Mouse (Mus musculus): ENCODE data around the gene Sbno2.

Gene Sbno2

DNA sequence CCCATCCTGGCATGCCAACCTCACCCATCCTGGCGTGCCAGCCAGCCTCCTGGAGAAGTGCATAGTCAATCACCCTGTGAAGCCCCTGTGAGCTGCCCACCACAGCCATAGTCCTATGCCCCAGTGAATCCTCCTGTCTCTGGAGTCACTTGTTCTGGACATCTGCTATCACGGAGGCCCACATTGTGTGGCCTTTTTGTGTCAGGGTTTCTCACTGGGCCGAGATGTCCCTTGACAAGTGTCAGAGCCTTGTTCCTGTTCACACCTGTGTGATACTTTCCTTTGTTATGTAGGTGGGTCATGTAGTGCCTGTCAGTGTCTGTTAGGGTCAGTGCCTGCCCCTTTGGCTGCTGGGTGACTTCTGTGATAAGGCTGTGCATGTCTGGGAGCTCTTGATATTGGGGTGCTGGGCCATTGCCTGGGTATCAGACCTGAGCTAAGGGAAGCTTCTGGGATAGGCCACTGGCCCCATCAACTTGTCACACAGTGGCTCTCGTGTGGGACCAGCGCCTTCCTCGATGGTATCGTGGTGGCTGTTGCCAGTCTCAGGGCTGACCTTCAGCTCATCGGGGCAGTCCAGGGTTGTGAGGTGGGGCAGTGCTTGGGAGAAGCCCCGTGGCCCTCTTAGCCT lies 18.7 kb upstream of the Sbno2 start:
- DNase-seq (ENCODE audit: low read depth, low spot score) = no peak

DNA sequence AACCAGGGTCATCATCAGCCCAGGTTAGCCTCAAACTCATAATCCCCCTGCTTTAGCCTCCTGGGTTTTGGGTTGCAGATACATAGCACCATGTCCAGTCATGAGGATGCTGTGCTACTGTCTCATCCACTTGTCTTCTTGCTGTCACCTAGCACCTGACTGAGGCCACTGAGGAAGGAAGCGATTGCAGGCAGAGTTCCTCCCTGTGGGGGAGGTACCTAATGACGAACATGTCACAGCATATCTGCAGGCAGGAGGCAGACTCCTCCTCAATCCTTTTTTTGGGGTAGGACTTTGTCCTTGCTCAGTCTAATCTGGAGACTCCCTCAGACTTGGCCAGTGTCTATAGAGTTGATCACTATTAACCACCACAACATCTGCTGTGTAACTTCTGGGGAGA lies 16.3 kb upstream of the Sbno2 start:
- DNase-seq (ENCODE audit: low read depth, low spot score) = no peak

DNA sequence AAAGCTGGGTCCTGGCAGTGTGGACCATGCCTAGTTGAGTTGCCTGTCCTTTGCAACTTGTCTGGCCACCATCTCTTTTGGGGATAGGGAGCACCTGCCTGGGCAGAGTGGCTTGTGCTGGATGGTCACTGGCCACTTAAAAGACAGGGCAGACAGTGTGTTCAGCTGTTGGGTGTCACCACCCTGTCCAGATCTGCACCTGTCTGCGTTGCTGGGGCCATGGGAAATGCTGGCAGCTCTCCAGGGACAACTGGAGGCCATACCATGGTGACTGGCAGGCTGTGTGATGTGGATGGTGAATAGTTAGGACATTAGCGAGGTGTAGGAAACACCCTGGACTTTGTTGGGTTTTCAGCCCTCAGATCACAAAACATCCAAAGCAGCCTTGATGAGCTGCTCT lies 14.8 kb upstream of the Sbno2 start:
- DNase-seq (ENCODE audit: low read depth, low spot score) = peak; percentile 81

GRCm38 (mm10) chr10:80118552-80118951 lies 13.2 kb upstream of the Sbno2 start:
- DNase-seq (ENCODE audit: low read depth, low spot score) = no peak

- no peak for DNase-seq (ENCODE audit: low read depth, low spot score)
Measured at GRCm38 (mm10) chr10:80117736-80118135, 12.4 kb upstream of the Sbno2 start.

- DNase-seq (ENCODE audit: low read depth, low spot score) = peak; percentile 90
Measured at GRCm38 (mm10) chr10:80116927-80117691, 11.7 kb upstream of the Sbno2 start.

DNA sequence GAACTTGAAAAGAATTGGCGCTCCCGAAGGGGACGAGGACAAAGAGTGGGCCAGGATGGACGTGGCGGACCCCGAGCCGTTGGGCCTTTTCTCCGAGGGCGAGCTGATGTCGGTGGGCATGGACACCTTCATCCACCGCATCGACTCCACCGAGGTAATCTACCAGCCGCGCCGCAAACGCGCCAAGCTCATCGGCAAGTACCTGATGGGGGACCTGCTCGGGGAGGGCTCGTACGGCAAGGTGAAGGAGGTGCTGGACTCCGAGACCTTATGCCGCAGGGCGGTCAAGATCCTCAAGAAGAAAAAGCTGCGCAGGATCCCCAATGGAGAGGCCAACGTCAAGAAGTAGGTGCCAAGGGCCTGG lies 11.2 kb upstream of the Sbno2 start:
- no peak for DNase-seq (ENCODE audit: low read depth, low spot score)

- no peak for DNase-seq (ENCODE audit: low read depth, low spot score)
Measured at GRCm38 (mm10) chr10:80115944-80116335, 10.6 kb upstream of the Sbno2 start.

DNA sequence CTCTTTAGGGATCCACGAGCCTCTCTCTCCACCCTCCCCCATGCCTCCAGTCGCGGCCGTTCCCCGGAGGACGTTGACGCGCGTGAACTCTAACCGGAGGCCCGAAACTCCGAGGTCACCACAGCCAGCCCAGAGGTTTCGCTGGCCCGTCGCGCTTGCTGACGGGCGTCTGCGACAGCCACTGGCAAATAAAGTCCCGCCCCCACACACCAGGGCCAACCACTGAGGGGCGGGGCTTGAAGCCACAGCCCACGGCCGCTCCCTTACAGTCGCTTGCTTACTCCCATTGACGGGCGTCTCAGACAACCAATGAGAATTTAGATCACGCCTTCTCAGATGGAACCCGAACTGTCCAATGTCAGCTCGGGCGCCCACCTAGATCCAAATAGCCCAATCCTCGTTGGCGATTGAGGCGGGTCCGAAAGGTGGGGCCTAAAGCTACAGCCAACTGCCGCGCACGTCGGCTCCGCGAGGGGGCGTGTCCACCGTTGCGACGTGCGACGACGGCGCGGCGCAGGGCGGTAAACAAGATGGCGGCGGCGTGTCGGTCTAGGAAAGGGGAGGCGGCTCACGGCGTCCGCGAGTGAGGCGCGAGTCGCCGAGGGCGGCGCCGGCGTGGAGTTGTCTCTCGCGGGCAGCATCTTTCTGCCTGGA lies 10.0 kb upstream of the Sbno2 start, which contains the start of gene Stk11:
Gene Stk11 (plus strand): TSS at position 514 of the 654 bp plus-strand sequence.
- DNase-seq (ENCODE audit: low read depth, low spot score) = peak; percentile 100

DNA sequence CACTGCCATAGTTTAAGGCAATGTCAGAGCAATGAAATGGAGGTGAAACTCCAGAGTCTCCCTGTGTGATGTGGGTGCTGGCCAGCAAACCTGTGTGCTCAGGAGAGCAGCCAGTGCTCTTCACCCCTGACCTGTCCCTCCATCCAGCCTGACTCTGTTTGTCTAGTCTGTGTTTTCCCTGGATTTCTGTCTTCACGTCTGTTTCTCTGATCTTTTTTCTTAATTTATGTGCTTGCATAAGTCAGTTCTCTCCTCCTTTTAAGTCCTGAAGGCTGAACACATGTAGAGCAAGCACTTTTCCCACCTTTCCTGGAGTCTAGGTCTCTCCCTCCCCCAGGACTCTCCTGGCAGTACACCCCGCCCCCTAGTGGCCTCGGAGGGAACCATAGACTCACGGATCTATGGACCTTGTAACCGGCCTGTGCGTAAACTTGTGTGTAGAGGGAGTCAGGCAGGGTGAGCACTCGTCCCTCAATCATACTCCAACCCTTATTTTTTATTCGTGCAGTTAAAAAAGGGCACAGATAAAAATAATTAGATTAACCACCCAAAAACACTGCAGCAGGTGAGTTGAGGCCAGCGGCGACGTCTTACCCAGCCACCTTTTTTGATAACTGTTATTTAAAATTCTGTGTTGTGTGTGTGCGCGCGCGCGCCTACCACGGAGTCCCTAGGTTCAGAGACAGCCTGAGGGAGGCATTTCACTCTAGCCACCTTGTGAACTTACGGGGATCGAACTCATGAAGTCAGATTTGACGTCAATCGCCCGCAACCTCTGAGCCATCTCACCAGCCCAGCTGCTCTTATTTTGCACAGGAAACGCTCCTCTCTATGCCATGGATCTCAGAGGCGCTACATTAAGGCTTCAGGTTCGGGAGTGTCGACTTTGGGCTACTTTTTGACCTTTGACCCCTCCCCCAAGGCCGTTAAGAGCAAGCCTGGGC lies 9.2 kb upstream of the Sbno2 start:
- peak; percentile 91 for DNase-seq (ENCODE audit: low read depth, low spot score)

DNA sequence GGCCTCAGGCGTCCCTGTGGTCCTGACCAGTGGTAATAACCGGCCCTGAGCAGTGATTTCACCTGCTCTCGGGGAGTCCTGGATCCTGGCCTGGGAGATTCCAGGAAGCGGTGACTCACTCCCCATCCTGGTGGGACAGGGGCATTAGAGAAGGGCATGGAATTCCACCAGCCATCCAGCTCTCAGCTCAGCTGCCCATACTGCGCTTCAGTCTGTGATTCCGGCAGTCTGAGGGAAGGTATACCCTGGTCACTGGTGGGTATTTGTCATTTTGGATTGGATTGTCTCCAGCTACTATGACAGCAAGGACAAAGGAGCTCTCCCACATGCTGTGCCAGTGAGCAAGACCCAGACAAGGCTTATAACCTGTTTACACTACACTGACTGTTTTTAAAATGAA lies 2.3 kb upstream of the Sbno2 start:
- DNase-seq (ENCODE audit: low read depth, low spot score) = no peak

DNA sequence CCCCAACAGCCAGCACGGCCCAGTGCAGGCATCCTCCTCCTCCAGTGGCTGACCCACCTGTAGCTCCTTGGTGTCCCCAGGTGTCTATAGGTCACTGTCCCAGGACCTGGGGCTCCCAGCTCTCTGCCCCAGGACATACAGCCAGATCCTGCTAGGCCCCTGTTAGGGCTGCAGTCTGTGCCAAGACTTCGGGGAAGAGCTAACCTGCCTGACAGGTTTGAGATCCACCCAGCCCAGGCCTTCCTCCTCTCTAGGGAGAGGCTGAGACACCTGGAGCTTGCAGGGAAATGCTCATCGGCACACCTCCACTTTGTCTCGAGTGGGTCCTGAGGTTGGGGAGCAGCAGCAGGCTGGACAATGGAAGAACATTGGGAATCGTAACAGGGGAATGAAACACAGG lies 555 bp upstream of the Sbno2 start:
- DNase-seq (ENCODE audit: low read depth, low spot score) = no peak

DNA sequence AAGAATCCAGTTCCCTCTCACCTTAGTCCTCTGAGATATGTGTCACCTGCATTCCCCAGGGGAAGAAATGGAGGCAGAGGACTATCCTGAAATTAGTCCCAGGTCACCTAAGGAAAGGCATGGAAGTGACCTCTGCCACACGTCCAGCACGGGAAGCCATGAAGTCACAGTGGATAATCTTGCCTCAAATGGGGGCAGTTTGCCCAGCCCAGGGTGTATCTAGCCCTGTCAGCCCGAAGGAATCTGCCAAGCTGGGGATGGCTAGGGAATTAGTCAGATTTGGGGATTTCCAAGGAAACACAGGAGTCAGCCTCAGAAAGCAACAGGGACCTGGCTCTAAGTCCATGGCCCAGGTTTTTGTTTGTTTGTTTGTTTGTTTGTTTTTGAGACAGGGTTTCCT lies 1.2 kb downstream of the Sbno2 start:
- no peak for DNase-seq (ENCODE audit: low read depth, low spot score)

GRCm38 (mm10) chr10:80103032-80103431 lies 2.3 kb downstream of the Sbno2 start:
- no peak for DNase-seq (ENCODE audit: low read depth, low spot score)

GRCm38 (mm10) chr10:80102216-80102915 lies 3.0 kb downstream of the Sbno2 start:
- peak; percentile 69 for DNase-seq (ENCODE audit: low read depth, low spot score)

- no peak for DNase-seq (ENCODE audit: low read depth, low spot score)
Measured at GRCm38 (mm10) chr10:80100982-80101381, 4.4 kb downstream of the Sbno2 start.

GRCm38 (mm10) chr10:80098630-80099029 lies 6.7 kb downstream of the Sbno2 start:
- DNase-seq (ENCODE audit: low read depth, low spot score) = no peak

DNA sequence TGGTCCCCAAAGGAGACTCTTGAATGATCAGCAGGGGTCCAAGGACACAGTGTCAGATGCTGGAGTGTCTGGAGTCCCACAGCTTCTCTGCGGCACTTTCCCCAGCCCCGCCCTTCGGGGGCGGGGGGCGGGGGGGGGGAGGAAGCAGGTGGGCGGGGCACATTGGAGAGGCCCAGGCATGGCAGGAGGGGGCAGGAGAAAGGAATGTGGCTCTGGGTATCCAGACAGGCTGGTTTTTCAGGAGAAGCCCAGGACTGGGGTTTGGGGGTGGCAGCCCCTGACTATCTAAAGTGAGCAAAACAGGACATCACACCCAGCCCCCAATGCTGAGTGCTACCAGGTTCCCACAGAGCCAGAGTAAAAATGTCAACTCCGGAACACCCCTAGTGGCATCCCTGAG lies 8.1 kb downstream of the Sbno2 start:
- no peak for DNase-seq (ENCODE audit: low read depth, low spot score)

- DNase-seq (ENCODE audit: low read depth, low spot score) = no peak
Measured at GRCm38 (mm10) chr10:80095547-80095946, 9.8 kb downstream of the Sbno2 start.

DNA sequence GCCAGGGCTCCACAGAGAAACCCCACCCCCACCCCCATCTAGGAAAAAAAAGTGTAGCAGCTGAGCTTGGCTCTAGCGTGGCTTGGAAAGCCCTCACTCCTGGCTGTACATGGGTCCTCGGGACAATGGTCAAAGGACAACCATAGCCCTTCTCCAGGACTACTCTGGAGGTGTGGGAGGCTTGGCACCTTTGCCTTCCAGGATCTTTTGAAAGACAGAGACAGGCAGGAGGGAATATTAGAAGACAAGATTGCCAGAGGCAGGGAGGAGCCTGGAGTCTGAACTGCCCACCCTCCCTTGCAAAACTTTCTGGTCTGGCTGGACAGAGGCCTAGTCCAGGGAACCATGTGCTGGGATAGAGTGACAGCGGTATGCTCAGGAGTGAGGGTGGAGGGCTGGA lies 10.7 kb downstream of the Sbno2 start:
- no peak for DNase-seq (ENCODE audit: low read depth, low spot score)

DNA sequence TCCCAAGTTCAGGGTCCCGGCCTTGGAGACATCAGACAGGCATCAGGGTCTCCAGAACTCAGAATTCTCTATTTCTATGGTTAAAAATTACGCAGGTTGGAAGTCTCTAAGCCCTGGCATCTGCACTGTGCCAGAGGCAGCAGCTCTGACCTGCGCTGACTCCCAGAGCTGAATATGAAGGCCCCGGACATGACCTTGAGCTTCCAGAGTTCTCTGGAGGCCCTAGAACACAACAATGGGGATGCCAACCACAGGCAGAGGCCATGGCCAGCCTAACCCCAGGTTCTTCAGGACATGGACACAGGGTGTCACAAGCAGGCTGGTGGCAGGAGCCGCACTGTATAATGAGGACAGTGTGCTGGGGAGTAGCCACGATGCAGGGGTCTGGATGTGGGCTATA lies 11.3 kb downstream of the Sbno2 start:
- no peak for DNase-seq (ENCODE audit: low read depth, low spot score)
